Mouse (Mus musculus): ENCODE measurements around the gene Zswim1. TPM values are rescaled to one million over a fixed set of nuclear protein-coding genes. Genes with fewer than 3 reads are reported as not detected.

Gene Zswim1
- polyA plus RNA-seq, 1 experiment from 2014 or later: 20.1 TPM

DNA sequence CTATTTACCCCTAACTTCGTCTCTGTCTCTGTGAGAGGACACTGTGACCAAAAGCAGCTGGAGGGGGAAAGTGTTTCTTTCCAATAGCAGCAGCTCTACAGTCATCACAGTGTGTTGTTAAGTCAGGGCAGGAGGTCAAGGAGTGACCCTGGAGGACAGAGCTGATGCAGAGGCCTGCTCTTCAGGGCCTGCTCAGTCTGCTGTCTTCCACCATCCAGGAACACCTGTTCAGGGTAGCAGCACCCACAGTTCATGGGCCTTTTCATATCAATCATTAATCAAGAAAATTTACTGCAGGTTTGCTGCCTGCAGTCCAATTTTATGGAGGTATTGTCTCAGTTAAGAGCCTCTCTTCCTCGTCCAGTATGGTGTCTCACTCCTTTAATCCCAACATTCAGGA lies 8.9 kb upstream of the Zswim1 start:
- Histone ChIP-seq H3K36me3 (0 out of 2 replicates have a peak, but pooled peaks cover 6% of the 10 kb centered on the region), H3K4me3 (replicated peaks) (no peak overlapping the region), H3K9ac (no peak overlapping the region), H3K4me1 (0 out of 2 replicates have a peak, but pooled peaks cover 9% of the 10 kb centered on the region), H3K27me3 (no peaks in the 10 kb centered on the region), H3K9me3 (replicated peaks) (no peaks in the 10 kb centered on the region), H3K4me2 (replicated peaks) (no peak overlapping the region), H3K27ac (replicated peaks) (no peak overlapping the region)
- 58% methylated on average over 2 of the region's 2 CpGs for WGBS
- no peak for ATAC-seq (ENCODE audit: insufficient number of reproducible peaks, low FRiP score, low TSS enrichment, low read depth)

DNA sequence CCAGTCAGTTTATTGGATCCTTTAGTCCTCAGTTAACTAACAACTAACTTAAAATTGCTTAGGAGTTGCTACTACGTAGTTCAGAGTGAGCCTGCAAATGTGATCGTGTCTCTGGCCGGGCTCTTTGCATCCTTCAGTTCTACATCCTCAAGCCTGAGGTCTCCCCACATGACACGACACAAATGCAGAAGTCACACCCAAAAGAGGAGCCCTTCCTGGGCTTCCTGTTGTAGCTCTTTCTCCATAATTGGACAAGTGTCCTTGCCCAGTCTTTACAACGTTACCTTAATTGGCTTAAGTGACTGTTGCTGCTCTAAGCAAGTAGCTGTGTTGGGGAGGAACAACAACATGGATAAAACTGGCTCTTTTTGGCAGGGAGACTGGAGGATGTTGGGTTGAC lies 7.1 kb upstream of the Zswim1 start:
- ATAC-seq (ENCODE audit: insufficient number of reproducible peaks, low FRiP score, low TSS enrichment, low read depth): no peak
- peaks cover under 1% of the 10 kb centered on the region; the same call in 1 of the 2 replicates for H3K36me3 ChIP-seq
- H3K27ac ChIP-seq (replicated peaks): no peak overlapping the region
- H3K9ac ChIP-seq: no peak overlapping the region
- no peaks in the 10 kb centered on the region for H3K9me3 ChIP-seq (replicated peaks)
- 86% methylated on average over 5 of the region's 5 CpGs for WGBS
- no peak overlapping the region for H3K4me3 ChIP-seq (replicated peaks)
- no peak overlapping the region for H3K4me2 ChIP-seq (replicated peaks)
- 0 out of 2 replicates have a peak, but pooled peaks cover 9% of the 10 kb centered on the region for H3K4me1 ChIP-seq
- no peaks in the 10 kb centered on the region for H3K27me3 ChIP-seq

DNA sequence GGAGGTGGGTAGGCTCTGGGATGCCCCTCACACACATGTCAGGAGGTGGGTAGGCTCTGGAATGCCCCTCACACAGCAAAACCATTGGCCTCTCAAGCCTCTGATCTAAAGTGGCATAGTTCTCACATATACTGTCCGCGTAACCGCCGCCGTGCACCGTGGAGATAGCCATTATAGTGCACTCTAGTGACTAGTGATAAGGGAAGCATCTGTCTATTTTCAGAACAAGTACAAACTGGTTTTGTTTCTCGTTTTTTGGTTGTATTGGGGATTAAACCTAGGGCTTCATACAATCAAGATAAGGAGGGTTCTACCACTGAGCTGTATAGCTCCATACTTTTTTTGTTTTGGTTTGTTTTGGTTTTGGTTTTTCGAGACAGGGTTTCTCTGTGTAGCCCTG lies 6.7 kb upstream of the Zswim1 start:
- Histone ChIP-seq H3K27me3 (no peaks in the 10 kb centered on the region), H3K4me1 (0 out of 2 replicates have a peak, but pooled peaks cover 9% of the 10 kb centered on the region), H3K27ac (replicated peaks) (no peak overlapping the region), H3K9me3 (replicated peaks) (no peaks in the 10 kb centered on the region), H3K9ac (no peak overlapping the region), H3K4me3 (replicated peaks) (no peak overlapping the region), H3K4me2 (replicated peaks) (no peak overlapping the region), H3K36me3 (peaks cover 5% of the 10 kb centered on the region; the same call in 1 of the 2 replicates)
- WGBS: 89% methylated on average over 8 of the region's 8 CpGs
- no peak for ATAC-seq (ENCODE audit: insufficient number of reproducible peaks, low FRiP score, low TSS enrichment, low read depth)

DNA sequence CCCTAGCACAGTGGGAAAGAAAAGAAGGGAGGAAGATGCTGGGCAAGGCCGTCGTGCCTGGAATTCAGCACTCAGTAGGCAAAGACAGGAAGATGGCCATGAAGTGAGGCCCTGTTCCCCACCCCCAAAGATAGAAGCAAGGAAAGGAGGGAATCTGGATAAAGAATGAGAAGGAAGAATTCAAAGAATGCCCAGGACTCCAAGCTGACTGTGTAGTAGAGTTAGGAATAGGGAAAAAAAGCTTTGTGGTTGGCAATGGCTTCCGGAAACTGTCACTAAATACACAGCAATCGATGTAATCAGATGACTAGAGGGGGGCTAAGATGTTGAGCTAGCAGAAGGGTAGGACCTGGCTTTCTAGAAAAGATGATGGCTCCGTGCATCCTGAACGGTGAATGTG lies 5.3 kb upstream of the Zswim1 start:
- Histone ChIP-seq H3K9me3 (replicated peaks) (no peaks in the 10 kb centered on the region), H3K9ac (no peak overlapping the region), H3K4me1 (peaks cover 12% of the 10 kb centered on the region; the same call in 1 of the 2 replicates), H3K36me3 (peaks cover 10% of the 10 kb centered on the region), H3K4me3 (replicated peaks) (no peak overlapping the region), H3K27me3 (no peaks in the 10 kb centered on the region), H3K27ac (replicated peaks) (no peak overlapping the region), H3K4me2 (replicated peaks) (no peak overlapping the region)
- no peak for ATAC-seq (ENCODE audit: insufficient number of reproducible peaks, low FRiP score, low TSS enrichment, low read depth)
- WGBS: 69% methylated on average over 6 of the region's 6 CpGs

DNA sequence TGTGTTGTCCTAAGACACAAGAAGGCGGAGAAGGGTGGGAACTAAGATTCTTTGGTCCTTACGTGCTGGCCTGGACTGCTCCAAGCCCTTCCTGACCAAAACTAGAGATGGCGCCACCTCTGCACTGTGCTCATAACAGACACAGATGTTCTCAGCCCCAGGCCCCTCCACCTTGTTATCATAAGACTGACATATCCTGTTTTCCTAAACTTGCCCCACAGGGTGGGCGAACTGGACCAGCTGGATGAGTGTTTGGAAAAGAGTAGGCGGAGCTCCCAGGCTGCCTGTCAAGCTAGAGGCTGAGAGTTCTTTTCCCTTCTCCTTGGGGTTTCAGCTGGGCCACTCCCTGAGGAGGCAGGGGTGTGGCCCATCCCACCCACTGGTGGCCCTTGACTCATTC lies 4.8 kb upstream of the Zswim1 start:
- Histone ChIP-seq H3K4me3 (replicated peaks) (no peak overlapping the region), H3K4me1 (peaks cover 16% of the 10 kb centered on the region; the same call in 1 of the 2 replicates), H3K36me3 (peaks cover 10% of the 10 kb centered on the region), H3K4me2 (replicated peaks) (no peak overlapping the region), H3K27me3 (no peaks in the 10 kb centered on the region), H3K9ac (no peak overlapping the region), H3K27ac (replicated peaks) (no peak overlapping the region), H3K9me3 (replicated peaks) (no peaks in the 10 kb centered on the region)
- ATAC-seq (ENCODE audit: insufficient number of reproducible peaks, low FRiP score, low TSS enrichment, low read depth): no peak
- WGBS: 55% methylated on average over 5 of the region's 5 CpGs

DNA sequence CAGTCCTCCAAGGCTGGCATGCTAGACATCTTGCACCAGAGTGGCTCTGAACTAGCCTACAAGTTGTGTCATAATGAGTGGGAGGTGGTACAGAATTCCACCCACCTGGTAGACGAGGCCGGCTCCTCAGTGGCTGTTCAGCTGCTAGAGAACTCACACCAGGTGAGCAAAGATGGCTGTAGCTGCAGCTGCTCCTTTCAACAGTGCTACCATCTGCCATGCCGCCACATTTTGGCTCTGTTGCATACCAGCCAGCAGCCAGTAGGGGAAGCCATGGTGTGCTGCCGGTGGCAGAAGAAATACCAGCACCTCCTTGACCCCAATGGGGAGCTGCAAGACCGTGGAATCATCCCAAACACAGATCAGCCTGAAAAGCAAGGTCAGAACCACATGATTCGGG lies 1.4 kb upstream of the Zswim1 start:
- 80% methylated on average over 6 of the region's 6 CpGs for WGBS
- Histone ChIP-seq H3K27ac (replicated peaks) (no peak overlapping the region), H3K9me3 (replicated peaks) (no peaks in the 10 kb centered on the region), H3K4me1 (peaks cover 27% of the 10 kb centered on the region), H3K27me3 (no peaks in the 10 kb centered on the region), H3K4me3 (replicated peaks) (no peak overlapping the region), H3K9ac (no peak overlapping the region), H3K36me3 (peaks cover 25% of the 10 kb centered on the region), H3K4me2 (replicated peaks) (no peak overlapping the region)
- no peak for ATAC-seq (ENCODE audit: insufficient number of reproducible peaks, low FRiP score, low TSS enrichment, low read depth)

DNA sequence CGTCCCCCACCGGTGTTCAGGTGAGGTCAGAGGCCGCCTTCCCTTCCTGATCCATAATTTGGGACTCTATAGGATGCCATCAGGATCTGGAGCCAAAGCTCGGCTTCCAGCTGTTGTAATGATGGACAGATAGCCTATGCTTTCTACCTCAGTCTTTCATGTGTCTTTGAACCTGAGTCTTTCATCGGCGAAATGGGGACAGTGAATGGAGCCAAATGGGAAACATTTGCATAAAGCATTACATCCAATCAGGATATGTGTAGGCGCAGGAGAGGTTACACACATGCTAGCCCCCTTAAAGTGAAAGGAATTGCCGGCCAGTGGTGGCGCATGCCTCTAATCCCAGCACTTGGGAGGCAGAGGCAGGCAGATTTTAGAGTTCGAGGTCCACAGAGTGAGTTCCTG lies 697 bp downstream of the Zswim1 start:
- Histone ChIP-seq H3K27me3 (no peaks in the 10 kb centered on the region), H3K36me3 (peaks cover 46% of the 10 kb centered on the region), H3K9ac (peak overlapping the region; percentile 66), H3K4me2 (replicated peaks) (peak overlapping the region; percentile 63), H3K9me3 (replicated peaks) (no peaks in the 10 kb centered on the region), H3K4me3 (replicated peaks) (peak overlapping the region; percentile 85), H3K27ac (replicated peaks) (peak overlapping the region; percentile 91), H3K4me1 (peaks cover 17% of the 10 kb centered on the region)
- 3% methylated on average over 10 of the region's 10 CpGs for WGBS
- peak; percentile 48; the same call in 1 of the 2 replicates for ATAC-seq (ENCODE audit: insufficient number of reproducible peaks, low FRiP score, low TSS enrichment, low read depth)

DNA sequence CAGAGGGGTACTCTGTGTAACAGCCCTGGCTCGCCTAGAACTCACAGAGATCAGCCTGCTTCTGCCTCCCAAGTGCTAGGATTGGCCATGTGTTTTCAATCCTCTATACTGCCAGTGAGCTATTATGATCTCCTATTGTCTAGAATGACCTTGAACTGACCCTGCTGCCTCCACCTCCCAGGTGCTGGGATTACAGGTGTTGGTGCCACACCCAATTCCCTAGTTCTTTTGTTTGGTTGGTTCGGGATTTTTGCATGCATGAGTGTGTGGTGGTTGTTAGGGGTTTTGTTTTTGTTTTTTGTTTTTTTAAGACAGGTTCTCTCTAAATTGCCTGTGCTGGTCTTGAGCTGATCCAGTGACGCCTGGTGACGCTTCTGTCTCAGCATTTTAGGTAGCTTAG lies 1.5 kb downstream of the Zswim1 start:
- H3K36me3 ChIP-seq: peaks cover 50% of the 10 kb centered on the region
- no peak overlapping the region for H3K27ac ChIP-seq (replicated peaks)
- 85% methylated on average over 4 of the region's 4 CpGs for WGBS
- ATAC-seq (ENCODE audit: insufficient number of reproducible peaks, low FRiP score, low TSS enrichment, low read depth): no peak
- H3K4me1 ChIP-seq: peaks cover 17% of the 10 kb centered on the region
- H3K27me3 ChIP-seq: no peaks in the 10 kb centered on the region
- no peak overlapping the region for H3K4me3 ChIP-seq (replicated peaks)
- peak overlapping the region; percentile 63 for H3K4me2 ChIP-seq (replicated peaks)
- no peaks in the 10 kb centered on the region for H3K9me3 ChIP-seq (replicated peaks)
- H3K9ac ChIP-seq: no peak overlapping the region

DNA sequence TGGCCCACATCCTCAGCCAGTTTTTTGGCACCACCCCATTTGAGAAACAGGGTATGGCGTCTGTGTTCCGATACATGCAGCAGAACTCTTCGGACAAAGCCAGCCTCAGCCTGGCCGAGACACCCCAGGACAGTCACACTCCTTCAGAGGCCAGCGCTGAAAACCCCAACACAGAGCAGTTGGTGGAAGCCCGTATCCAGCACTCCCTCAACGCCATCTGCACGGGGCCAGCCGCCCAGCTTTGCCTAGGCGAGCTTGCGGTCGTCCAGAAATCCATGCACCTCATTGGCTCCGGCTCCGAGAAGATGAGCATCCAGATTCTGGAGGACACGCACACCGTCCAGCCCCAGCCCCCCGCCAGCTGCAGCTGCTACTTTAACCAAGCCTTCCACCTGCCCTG lies 3.0 kb downstream of the Zswim1 start:
- Histone ChIP-seq H3K4me3 (replicated peaks) (no peak overlapping the region), H3K36me3 (peaks cover 48% of the 10 kb centered on the region), H3K4me1 (peaks cover 17% of the 10 kb centered on the region), H3K9me3 (replicated peaks) (no peaks in the 10 kb centered on the region), H3K27ac (replicated peaks) (no peak overlapping the region), H3K9ac (no peak overlapping the region), H3K4me2 (replicated peaks) (no peak overlapping the region), H3K27me3 (no peaks in the 10 kb centered on the region)
- ATAC-seq (ENCODE audit: insufficient number of reproducible peaks, low FRiP score, low TSS enrichment, low read depth): no peak
- WGBS: 93% methylated on average over 17 of the region's 17 CpGs

DNA sequence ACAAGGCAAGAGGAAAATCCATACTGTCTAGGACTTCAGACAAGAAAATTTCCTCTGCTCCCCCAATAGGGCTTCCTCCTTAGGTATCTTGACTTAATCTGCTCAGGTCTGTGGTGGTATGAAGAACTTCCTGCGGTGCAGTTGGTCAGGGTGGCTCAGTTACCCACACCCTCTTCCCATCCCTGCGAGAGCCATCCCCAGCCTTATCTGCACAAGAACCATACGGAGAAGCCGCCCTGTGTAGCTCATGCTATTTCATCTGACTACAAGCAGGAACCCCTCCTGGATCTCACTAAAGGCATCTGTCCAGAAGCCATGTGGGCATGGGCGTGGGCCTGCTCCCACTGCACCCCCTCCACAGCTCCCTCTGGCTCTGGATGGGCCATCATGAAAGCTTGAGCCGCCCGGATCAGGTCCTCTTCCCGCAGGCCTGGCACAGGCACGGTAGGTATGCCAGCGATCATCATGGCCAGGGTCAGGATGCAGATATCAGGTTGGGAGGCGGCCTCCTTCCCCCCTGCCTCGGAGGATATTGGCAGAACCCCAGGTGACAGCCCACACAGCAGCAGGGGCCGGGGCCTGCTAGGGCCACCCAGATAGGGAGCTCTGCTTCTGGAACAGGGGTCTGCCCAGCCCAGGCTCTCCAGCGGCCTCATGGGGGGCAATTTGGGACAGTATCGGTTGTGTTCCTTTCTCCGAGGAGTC lies 4.8 kb downstream of the Zswim1 start:
- peaks cover 40% of the 10 kb centered on the region for H3K36me3 ChIP-seq
- H3K27ac ChIP-seq (replicated peaks): no peak overlapping the region
- H3K9ac ChIP-seq: no peak overlapping the region
- WGBS: 84% methylated on average over 16 of the region's 16 CpGs
- H3K9me3 ChIP-seq (replicated peaks): no peaks in the 10 kb centered on the region
- no peak overlapping the region for H3K4me3 ChIP-seq (replicated peaks)
- H3K27me3 ChIP-seq: no peaks in the 10 kb centered on the region
- no peak overlapping the region for H3K4me2 ChIP-seq (replicated peaks)
- H3K4me1 ChIP-seq: peaks cover 15% of the 10 kb centered on the region
- no peak for ATAC-seq (ENCODE audit: insufficient number of reproducible peaks, low FRiP score, low TSS enrichment, low read depth)

DNA sequence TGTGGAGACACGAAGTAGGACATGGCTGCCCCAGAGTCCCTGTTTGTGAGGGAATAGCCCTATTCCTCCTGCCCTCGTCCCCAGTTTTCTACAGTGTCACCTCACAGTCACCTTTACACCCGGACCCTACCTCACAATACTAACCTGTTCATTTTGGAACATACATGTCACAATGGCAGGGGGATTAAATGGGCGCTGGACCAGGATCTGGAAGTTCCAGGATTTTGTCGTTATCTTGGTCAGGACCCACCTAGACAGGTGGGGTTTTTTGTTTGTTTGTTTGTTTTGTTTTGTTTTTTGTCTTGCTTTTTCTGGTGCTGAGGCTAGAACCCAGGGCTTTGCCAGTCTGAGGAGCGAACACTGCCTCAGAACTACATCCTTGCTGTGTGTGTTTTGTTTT lies 6.0 kb downstream of the Zswim1 start, which contains the start of gene Spata25:
Spata25 (minus strand) TSS at position 101 of the 400 bp plus-strand sequence.
- Histone ChIP-seq H3K4me1 (peaks cover 20% of the 10 kb centered on the region), H3K36me3 (peaks cover 40% of the 10 kb centered on the region), H3K9me3 (replicated peaks) (no peaks in the 10 kb centered on the region), H3K27ac (replicated peaks) (no peak within 1 kb of the TSS), H3K4me3 (replicated peaks) (no peak within 1 kb of the TSS), H3K9ac (no peak within 1 kb of the TSS), H3K27me3 (no peaks in the 10 kb centered on the region), H3K4me2 (replicated peaks) (no peak within 1 kb of the TSS)
- ATAC-seq (ENCODE audit: insufficient number of reproducible peaks, low FRiP score, low TSS enrichment, low read depth): no peak
- WGBS: 86% methylated on average over 6 of the region's 6 CpGs

DNA sequence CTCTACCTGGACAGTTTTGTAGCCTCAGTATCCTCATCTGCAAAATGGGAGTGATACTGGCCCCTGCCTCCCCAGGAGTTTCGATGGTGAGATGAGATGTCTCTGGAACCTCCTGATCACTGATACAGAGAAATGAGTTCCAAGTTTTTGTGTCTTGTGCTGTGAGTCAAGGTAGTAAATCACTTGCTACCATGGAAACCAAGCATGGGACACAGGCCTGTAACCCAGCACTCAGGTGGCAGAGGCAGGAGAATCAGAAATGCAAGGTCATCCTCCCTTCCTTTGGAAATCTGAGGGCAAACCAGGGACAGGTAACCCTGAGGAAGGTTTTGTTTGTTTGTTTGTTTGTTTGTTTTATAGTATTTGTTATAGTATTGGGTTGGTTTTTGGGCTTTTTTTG lies 6.6 kb downstream of the Zswim1 start:
- no peak overlapping the region for H3K4me2 ChIP-seq (replicated peaks)
- ATAC-seq (ENCODE audit: insufficient number of reproducible peaks, low FRiP score, low TSS enrichment, low read depth): no peak
- H3K27me3 ChIP-seq: no peaks in the 10 kb centered on the region
- no peak overlapping the region for H3K9ac ChIP-seq
- no peaks in the 10 kb centered on the region for H3K9me3 ChIP-seq (replicated peaks)
- peaks cover 16% of the 10 kb centered on the region for H3K4me1 ChIP-seq
- 95% methylated on average over 1 of the region's 1 CpGs for WGBS
- peaks cover 40% of the 10 kb centered on the region for H3K36me3 ChIP-seq
- no peak overlapping the region for H3K4me3 ChIP-seq (replicated peaks)
- H3K27ac ChIP-seq (replicated peaks): no peak overlapping the region
